Mouse (Mus musculus) lung, adult 2 months (tissue): ENCODE data around the gene Kcnj1.

Experiments used
- CTCF ChIP-seq: fragments of 200-500 bp; IDR thresholded peaks from 2 replicates; pipeline ENCODE4 v1.5.1; 2011; ENCODE audit warnings: mild to moderate bottlenecking, low read length, control low read depth; ENCODE audit not compliant: insufficient read depth
- POLR2A ChIP-seq: fragments of 200-500 bp; IDR thresholded peaks from 2 replicates; pipeline ENCODE4 v1.6.1; 2011; ENCODE audit warnings: low read depth, mild to moderate bottlenecking, control low read depth, low read length, borderline replicate concordance; ENCODE audit errors: extremely low read depth

GRCm38 (mm10) chr9:32412836-32413580, 40.7 kb downstream of the Kcnj1 start:
- TF ChIP-seq CTCF, result no peak
- no peak for TF ChIP-seq POLR2A
